Mouse (Mus musculus) embryonic fibroblast, embryonic 13.5 days (primary cell): ENCODE measurements around the gene C1qtnf1. TPM values are rescaled to one million over a fixed set of nuclear protein-coding genes. Genes with fewer than 3 reads are reported as not detected.

ENCODE experiments used
- H3K27ac ChIP-seq: 2 replicates; pipeline ENCODE4 v1.5.1; 2012; ENCODE audit warnings: low read length, control low read depth, inconsistent platforms; ENCODE audit not compliant: insufficient read depth
- H3K4me1 ChIP-seq: 2 replicates; pipeline ENCODE4 v1.6.1; 2011; ENCODE audit warnings: low read length; ENCODE audit not compliant: control insufficient read depth, insufficient read depth
- H3K4me3 ChIP-seq: 2 replicates; pipeline ENCODE4 v1.5.1; 2011; ENCODE audit warnings: mild to moderate bottlenecking, control low read depth, low read length; ENCODE audit not compliant: insufficient read depth
- CTCF ChIP-seq: IDR thresholded peaks from 2 replicates; pipeline ENCODE4 v1.5.1; 2011; ENCODE audit warnings: mild to moderate bottlenecking, control low read depth, low read length, moderate library complexity, borderline replicate concordance; ENCODE audit not compliant: insufficient read depth
- POLR2A ChIP-seq: IDR thresholded peaks from 2 replicates; pipeline ENCODE4 v1.6.1; 2011; ENCODE audit warnings: low read depth, mild to moderate bottlenecking, control low read depth, low read length, moderate library complexity
- polyA plus RNA-seq: library from polyadenylated mRNA; stranded (reverse); fragments of >200 nt; gene quantifications from 2 replicates; pipeline ENCODE4 v1.2.4, GENCODE M21; 2011; ENCODE audit warnings: low read depth; ENCODE audit not compliant: missing spikeins, insufficient read length

The C1qtnf1 gene
- polyA plus RNA-seq, 1 experiment, result 23.0 TPM

DNA sequence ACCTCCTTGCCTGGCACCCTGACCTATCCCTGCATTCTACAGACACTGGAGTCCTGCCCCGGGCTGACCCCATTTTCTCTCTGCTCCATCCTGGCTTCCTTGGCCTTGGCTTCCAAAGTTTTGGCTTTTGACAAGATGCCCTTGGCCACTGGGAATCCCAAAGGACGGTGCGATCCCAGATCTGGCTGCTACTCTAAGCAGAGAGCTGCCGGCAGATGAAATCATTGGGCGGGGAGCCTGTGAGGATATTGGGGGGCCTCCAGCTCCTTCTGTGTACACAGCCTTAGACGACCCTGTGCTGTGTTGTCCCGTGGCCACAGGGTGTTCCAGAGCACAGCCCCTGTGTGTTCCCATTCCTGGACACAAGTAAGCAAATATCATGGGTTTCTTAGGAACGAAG, 20.4 kb downstream of the C1qtnf1 start:
- TF ChIP-seq POLR2A (no peak), CTCF (no peak)

DNA sequence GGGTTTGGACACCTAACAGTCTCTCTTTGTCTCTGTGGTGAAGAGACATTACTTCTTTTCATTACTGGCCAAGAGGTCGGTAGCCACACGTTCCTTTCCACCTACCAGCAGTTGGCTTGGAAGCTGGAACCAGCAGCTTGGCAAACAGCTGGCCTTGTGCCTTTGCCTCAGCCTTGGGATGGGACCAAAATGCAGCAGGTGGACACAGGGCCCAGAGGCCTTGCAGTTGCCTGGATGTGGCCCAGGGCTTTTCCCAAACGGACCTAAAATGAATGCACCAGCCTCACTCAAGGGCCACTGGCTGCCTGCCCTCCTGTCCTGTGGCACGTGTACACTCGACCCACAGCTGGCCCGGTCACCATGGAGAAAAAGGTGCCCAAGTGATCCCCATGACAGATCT, 23.2 kb downstream of the C1qtnf1 start:
- no peak overlapping the region for H3K27ac ChIP-seq
- TF ChIP-seq POLR2A (no peak), CTCF (no peak)
- no peaks in the 10 kb centered on the region for H3K4me1 ChIP-seq
- no peak overlapping the region for H3K4me3 ChIP-seq

More for the DNA sequence above, 20.4 kb downstream of the C1qtnf1 start:
- no peak overlapping the region for H3K4me3 ChIP-seq
- H3K4me1 ChIP-seq, result no peaks in the 10 kb centered on the region
- no peak overlapping the region for H3K27ac ChIP-seq

DNA sequence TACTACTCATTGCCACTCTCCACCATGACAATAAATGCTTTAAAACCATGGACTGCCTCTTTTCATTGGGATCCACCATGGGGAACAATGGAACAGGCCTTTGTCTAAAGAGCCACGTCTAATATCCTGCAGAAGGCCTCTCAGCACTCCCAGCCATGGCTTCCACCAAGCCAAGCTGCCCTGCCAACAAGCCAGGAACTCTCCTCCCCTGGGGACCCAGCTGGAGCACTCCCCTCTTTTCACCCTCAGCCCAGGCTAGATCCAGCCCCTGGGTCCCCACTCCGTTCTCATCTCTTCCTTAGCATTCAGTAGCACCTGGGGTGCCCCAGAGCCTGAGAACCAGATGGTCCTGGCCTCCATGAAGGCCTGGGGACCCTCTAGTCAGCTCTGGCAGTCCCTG, 25.0 kb downstream of the C1qtnf1 start:
- Histone ChIP-seq H3K27ac (no peak overlapping the region), H3K4me3 (no peak overlapping the region)
- TF ChIP-seq POLR2A, result no peak
- TF ChIP-seq CTCF, result no peak

DNA sequence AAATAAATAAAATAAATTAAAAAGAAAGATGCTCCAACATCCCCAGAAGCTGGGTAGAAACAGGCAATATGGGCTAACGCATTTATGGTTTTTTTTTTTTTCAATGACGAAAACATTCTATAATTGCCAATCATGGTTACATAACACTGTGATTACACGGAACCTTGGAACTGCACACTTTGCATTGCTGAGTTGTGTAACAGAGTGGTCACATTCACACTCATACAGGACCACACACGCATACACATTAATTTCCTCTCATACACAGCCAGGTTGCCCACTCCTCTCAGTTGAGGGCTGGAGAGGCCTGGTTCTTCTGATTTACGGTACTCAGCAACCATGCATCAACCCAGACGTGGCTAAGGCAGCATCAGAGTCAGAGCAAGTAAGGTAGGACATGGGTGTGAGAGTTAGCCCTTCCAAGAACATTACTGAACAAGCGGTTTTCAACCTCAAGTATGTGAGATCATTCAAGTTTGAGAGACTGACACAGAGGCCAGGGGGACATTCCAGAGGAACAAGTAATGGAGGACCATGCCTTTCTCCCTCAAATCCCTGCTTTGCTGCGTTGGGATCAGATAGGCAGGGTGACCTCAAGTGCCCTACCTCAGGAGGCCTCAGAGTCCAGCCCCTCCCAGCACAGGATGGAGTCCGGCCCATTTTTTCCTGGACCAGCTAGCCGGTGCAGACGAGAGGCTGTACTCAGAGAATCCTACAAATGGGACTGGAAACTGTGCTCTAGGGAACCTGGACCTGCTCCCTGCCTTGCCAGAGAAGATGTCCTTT, 26.1 kb downstream of the C1qtnf1 start:
- TF ChIP-seq POLR2A (no peak), CTCF (no peak)
- no peaks in the 10 kb centered on the region for H3K4me1 ChIP-seq
- H3K4me3 ChIP-seq, result no peak overlapping the region
- no peak overlapping the region for H3K27ac ChIP-seq

More for the DNA sequence above, 25.0 kb downstream of the C1qtnf1 start:
- no peaks in the 10 kb centered on the region for H3K4me1 ChIP-seq

DNA sequence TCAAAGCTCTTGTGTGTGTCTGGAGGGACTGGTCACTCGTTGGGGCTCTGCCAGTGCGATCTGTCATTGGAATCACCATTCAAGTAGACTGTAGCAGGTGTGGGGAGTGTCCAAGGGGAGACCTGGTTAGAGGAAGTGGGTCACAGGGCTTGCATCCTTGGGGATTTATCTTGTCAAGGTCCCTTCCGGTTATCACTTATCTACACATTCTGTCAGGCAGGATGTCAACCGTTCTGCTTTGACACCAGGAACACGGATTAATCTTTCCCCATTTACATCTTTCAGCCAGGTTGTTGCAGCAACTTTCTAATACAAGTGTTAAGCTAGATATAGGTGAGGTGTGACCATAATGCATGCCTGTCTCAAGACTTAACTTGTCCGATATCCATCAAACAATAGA, 27.8 kb downstream of the C1qtnf1 start:
- TF ChIP-seq CTCF (no peak), POLR2A (no peak)
- no peak overlapping the region for H3K4me3 ChIP-seq
- no peaks in the 10 kb centered on the region for H3K4me1 ChIP-seq
- no peak overlapping the region for H3K27ac ChIP-seq

DNA sequence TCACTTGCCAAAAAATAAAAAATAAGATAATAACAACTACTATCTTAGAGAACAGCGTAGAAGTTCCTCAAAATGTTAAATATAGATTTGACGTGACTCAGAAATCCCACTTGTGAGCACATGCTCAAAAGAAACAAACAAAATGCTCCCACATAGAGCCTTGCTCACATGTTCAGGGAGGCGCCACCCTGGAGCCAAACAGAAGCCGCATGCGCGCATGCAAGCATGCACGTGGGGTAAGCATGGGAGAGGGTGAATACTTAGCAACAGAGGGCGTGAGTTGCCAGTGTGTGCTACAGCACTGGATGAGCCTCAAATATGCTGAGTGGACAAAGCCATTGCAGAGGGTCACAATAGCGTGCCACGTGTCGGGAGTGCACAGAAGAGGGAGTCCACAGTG, 28.9 kb downstream of the C1qtnf1 start:
- no peak overlapping the region for H3K4me3 ChIP-seq
- H3K27ac ChIP-seq, result no peak overlapping the region
- H3K4me1 ChIP-seq, result no peaks in the 10 kb centered on the region
- TF ChIP-seq CTCF (no peak), POLR2A (no peak)

DNA sequence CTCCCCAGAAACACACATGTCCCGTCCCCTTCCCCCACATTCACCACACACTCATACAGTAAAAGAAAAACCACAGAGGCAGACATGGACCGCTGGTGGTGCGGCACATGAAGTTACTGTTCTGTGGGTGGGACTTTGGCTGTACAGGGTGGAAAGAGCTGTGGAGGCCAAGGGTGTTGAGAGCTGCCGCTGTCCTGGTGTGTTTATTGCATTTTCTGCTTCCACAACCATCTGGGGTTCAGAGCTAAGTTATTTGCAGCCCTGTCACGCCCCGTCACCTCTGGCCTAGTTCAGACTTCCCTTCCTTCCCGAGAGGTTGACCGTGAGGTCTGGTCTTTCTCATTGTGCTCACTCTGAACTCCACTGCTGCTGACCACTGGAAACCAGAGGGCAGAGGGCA, 31.0 kb downstream of the C1qtnf1 start:
- H3K4me3 ChIP-seq, result no peak overlapping the region
- H3K4me1 ChIP-seq, result no peaks in the 10 kb centered on the region
- no peak for TF ChIP-seq POLR2A
- H3K27ac ChIP-seq, result no peak overlapping the region

DNA sequence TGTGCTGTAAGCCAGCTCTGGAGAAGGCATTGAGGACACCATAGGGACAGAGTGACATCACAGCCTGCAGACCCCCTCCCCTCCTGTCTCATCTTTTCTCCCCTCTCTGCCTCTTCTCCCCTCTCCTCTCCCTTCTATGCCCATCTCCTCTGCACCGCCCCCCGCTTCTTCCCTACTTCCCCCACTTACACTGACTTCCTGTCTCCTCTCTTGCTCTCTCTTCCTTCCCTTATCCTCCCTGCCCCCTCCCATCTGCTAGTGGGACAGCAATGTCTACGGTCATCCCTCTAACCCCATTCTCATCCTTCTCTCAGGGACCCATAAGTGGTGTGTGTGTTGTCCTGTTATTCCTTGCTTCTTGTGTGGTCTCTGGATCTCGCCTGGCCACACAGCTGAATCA, 31.5 kb downstream of the C1qtnf1 start:
- no peak overlapping the region for H3K27ac ChIP-seq

DNA sequence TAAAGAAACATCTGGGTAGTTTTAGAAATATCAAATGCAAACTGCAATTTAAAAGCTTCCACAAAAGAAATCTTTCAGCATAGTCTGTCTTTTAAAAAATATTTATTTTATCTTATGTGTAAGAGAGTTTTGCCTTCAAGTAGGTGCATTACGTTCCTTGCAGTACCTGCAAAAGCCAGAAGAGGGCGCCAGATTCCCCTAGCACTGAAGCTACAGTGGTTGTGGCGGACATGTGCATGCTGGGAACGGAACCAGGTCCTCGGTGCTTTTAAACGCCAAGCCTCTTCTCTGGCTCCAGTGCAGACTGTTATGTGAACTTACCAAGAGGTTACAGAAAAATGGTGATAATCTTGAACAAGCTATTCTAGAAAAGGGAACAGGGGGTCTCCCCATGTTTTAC, 32.3 kb downstream of the C1qtnf1 start:
- Histone ChIP-seq H3K4me3 (no peak overlapping the region), H3K27ac (no peak overlapping the region), H3K4me1 (no peaks in the 10 kb centered on the region)
- TF ChIP-seq CTCF (peak; percentile 53; the same call in 1 of the 2 replicates), POLR2A (no peak)

More for the DNA sequence above, 31.5 kb downstream of the C1qtnf1 start:
- H3K4me1 ChIP-seq, result no peaks in the 10 kb centered on the region
- TF ChIP-seq CTCF, result no peak
- TF ChIP-seq POLR2A, result no peak
- H3K4me3 ChIP-seq, result no peak overlapping the region

DNA sequence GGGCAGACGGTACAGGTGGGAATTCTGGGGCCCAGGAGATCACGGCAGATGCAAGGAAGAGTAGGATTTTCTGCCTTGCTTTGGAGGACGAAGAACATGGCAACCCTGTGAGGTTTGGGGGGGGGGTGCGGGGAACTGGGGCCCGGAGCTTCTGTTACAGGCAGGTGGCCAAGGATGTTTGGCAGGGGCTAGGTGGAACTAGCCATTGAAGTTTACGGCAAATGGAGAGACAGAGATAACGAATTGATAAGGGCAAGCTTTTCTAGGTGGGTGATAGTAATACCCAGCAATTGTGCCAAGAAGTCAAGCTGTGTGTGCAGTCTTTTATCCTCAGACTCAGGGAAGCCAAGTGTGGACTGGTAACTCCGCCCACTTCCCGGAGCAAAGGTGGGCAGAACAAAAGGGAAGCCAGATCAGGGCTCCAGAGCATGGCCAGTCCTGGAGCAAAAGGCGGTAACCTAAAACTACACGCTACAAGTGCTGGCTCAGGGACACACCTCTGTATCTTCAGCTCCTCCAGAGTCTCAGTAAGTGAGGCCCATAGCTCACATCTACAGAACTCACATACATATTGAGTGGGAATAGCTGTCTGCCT, 39.5 kb downstream of the C1qtnf1 start:
- TF ChIP-seq POLR2A, result no peak
- Histone ChIP-seq H3K4me3 (no peak overlapping the region), H3K4me1 (no peaks in the 10 kb centered on the region), H3K27ac (no peak overlapping the region)
